Mouse (Mus musculus) lung, embryonic 14.5 days (tissue): ENCODE data around the gene Pate4. TPM values are rescaled to one million over a fixed set of nuclear protein-coding genes. Genes with fewer than 3 reads are reported as not detected.
A peak's percentile ranks its signal among the peaks of the same experiment; 100 is the strongest.

Source experiments
- ATAC-seq: fragments of 200-750 bp; cut with Nextera tagmentation; 2 replicates; pipeline ENCODE4 v1.8.0; 2017; ENCODE audit warnings: mild to moderate bottlenecking, moderate TSS enrichment, moderate library complexity; ENCODE audit not compliant: insufficient read depth
- DNase-seq: peaks from one replicate; pipeline ENCODE4 v3.0.0-alpha.2; 2015
- H3K27ac ChIP-seq: fragments of 300-500 bp; sonication (generic); 2 replicates; pipeline ENCODE4 v1.5.1; 2014; ENCODE audit warnings: low read depth, mild to moderate bottlenecking, moderate library complexity
- H3K27me3 ChIP-seq: fragments of 300-500 bp; sonication (generic); 2 replicates; pipeline ENCODE4 v1.6.1; 2014; ENCODE audit warnings: low read length, control low read depth; ENCODE audit not compliant: insufficient read depth
- H3K36me3 ChIP-seq: fragments of 300-500 bp; sonication (generic); 2 replicates; pipeline ENCODE4 v1.6.1; 2014; ENCODE audit warnings: control low read depth; ENCODE audit not compliant: insufficient read depth
- H3K4me1 ChIP-seq: fragments of 300-500 bp; sonication (generic); 2 replicates; pipeline ENCODE4 v1.6.1; 2014; ENCODE audit warnings: antibody characterized with exemption, control low read depth; ENCODE audit not compliant: insufficient read depth
- H3K4me2 ChIP-seq: fragments of 300-500 bp; sonication (generic); 2 replicates; pipeline ENCODE4 v1.6.1; 2014; ENCODE audit warnings: mild to moderate bottlenecking
- H3K4me3 ChIP-seq: fragments of 300-500 bp; sonication (generic); 2 replicates; pipeline ENCODE4 v1.5.1; 2014; ENCODE audit warnings: low read depth, low read length
- H3K9ac ChIP-seq: fragments of 300-500 bp; sonication (generic); 2 replicates; pipeline ENCODE4 v1.6.1; 2014
- H3K9me3 ChIP-seq: fragments of 300-500 bp; sonication (generic); 2 replicates; pipeline ENCODE4 v1.6.1; 2016; ENCODE audit warnings: low read depth, low read length, control low read depth
- CTCF ChIP-seq: IDR thresholded peaks from 2 replicates; pipeline ENCODE4 v1.5.1; 2016; ENCODE audit warnings: antibody characterized with exemption, low read depth
- WGBS: fragments of 180-500 bp; shearing (Covaris S2); extraction: QIAGEN DNeasy Blood & Tissue Kit; methylation state at CpG from one replicate; pipeline ENCODE4 v1.1.7; 2014; 5-methylcytosine and 5-hydroxymethylcytosine counted together
- polyA plus RNA-seq: library from polyadenylated mRNA; unstranded; fragments of >200 nt; fragmentation: Nextera tagmentation; extraction: Ambion mirVana; gene quantifications from 2 replicates; pipeline ENCODE4 v1.2.1, GENCODE M21; 2014

Pate4 gene
- polyA plus RNA-seq, 1 experiment from 2014 or later: not detected

DNA sequence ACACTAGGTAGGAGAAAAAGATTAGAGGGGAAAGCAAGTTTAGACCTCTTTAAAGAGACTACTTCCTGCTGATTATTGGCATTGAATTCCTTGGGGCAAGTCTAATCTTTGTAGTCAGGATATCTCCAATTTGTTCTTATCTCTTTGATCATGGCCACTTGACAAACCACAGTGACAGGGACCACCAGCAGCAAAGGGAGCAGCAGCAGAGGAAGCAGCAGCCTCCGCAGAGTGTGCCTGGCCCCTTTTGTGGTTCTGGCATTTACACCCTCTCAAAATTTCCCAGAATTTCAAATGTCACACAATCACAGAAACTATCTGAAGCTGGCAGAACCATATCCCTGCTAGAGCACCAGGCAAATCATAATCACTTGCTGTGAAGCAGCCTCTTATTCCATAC is 24.1 kb downstream of the Pate4 start:
- no peaks in the 10 kb centered on the region for H3K27me3 ChIP-seq
- no peak overlapping the region for H3K4me3 ChIP-seq
- DNase-seq: no peak
- H3K27ac ChIP-seq: no peak overlapping the region
- WGBS: 73% methylated on average over 1 of the region's 1 CpGs
- H3K9me3 ChIP-seq: no peaks in the 10 kb centered on the region
- H3K36me3 ChIP-seq: no peaks in the 10 kb centered on the region
- no peaks in the 10 kb centered on the region for H3K4me1 ChIP-seq
- no peak overlapping the region for H3K9ac ChIP-seq
- no peak for ATAC-seq
- TF ChIP-seq CTCF: no peak
- no peak overlapping the region for H3K4me2 ChIP-seq

DNA sequence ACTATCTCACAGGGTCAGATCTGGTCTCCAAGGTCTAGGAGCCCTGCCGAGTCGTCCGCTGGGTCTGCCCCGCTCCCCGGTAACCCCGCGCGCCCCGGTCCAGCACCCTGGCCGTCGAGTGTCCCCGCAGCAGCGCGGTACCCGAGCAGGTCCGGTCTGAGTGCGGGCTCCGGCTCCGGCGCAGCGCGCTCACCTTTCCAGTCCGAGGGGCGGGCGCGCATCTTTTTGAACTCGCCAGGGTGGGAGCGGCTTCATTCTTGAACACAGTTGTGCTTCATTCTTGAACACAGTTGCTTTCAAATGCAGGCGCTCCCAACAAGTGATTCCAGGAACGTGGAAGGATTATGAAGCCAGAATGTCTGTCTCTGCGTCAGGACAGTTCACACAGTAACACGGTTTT is 37.3 kb downstream of the Pate4 start:
- Histone ChIP-seq H3K27ac (no peak overlapping the region), H3K36me3 (no peaks in the 10 kb centered on the region), H3K9me3 (no peaks in the 10 kb centered on the region), H3K27me3 (peaks cover 21% of the 10 kb centered on the region; the same call in 1 of the 2 replicates), H3K4me3 (peak overlapping the region; percentile 14; the same call in 1 of the 2 replicates), H3K9ac (no peak overlapping the region), H3K4me2 (peak overlapping the region; percentile 54), H3K4me1 (no peaks in the 10 kb centered on the region)
- TF ChIP-seq CTCF: no peak
- WGBS: 3% methylated on average over 32 of the region's 32 CpGs
- DNase-seq (no peak), ATAC-seq (no peak)

DNA sequence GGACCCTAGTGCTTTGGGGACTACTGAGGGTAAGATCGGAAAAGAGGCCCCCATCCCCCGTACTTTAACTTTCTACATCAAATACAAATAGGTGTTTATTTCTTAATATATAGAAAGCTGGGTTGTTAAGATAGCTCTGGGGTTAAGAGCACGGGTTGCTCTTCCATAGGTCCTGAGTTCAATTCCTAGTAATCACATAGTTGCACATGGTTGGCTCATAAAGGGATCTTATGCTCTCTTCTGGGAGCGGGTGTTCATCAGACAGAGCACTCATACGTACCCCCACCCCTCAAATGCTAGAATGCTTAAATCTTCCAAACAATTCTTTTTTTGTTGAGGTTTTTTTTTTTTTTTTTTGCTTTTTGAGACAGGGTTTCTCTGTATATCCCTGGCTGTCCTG is 41.1 kb downstream of the Pate4 start:
- WGBS: 10% methylated on average over 5 of the region's 5 CpGs
- H3K27ac ChIP-seq: no peak overlapping the region

DNA sequence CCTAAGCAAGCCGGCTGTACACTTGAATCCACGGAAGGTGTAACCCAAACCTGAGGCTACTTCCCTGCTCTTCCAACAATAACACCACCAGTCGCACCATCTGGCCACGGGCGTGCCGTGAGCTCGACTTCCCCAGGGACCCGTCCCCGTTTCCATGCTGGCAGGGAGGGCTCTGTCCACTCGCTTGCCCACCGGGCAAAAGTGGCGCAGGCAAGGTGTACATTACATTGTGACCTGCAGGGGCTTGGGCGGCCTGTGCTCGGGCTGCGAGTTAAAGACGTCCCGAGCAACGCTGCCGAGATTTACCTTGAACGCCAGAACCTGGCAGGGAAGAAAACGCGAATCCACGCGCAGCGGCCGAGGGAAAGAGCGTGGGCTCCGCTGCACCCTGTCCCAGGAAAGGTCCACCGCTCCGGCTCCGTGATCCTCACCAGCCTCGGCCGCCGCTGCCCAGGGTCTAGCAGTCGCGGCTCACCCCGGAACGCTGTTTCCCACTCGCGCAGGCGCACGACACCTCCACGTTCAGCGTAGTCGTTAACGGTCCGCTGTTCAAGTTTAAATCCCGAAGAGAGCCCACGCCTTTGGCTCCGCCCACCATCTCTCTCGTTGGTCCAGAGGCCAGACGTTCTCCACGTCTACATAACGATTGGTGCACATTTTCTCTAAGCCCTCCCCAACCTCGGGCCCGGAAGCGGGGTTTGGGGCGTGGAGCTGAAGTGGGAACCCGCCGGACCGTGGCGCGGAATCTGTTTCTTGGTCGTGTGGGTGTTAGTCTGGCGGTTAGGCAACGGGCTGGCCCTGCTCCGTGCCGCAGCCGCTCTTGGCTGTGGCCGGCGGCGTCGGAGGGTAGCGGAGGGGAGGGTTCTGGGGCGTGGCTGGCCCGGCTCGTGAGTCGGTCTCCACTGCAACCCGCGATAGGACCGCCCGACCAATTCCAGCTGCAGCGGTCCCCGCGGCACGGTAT is 41.9 kb downstream of the Pate4 start, which contains the start of the genes Pate2 and Hyls1:
Gene Pate2, plus strand, starts transcription at position 714 of the 964 bp plus-strand sequence.
Gene Hyls1, minus strand, starts transcription at position 828 of the 964 bp plus-strand sequence.
- Histone ChIP-seq H3K4me1 (no peaks in the 10 kb centered on the region), H3K4me2 (peak within 1 kb of the TSS; percentile 72), H3K9me3 (no peaks in the 10 kb centered on the region), H3K36me3 (peaks cover 33% of the 10 kb centered on the region), H3K4me3 (peak within 1 kb of the TSS; percentile 66), H3K9ac (peak within 1 kb of the TSS; percentile 81), H3K27ac (peak within 1 kb of the TSS; percentile 90), H3K27me3 (peaks cover 17% of the 10 kb centered on the region; the same call in 1 of the 2 replicates)
- peak; percentile 98 for ATAC-seq
- TF ChIP-seq CTCF: peak; percentile 52
- peak; percentile 99 for DNase-seq
- under 1% methylated on average over 86 of the region's 86 CpGs for WGBS

More for the DNA sequence above, 41.1 kb downstream of the Pate4 start:
- peaks cover 25% of the 10 kb centered on the region for H3K36me3 ChIP-seq
- TF ChIP-seq CTCF: no peak
- H3K4me2 ChIP-seq: peak overlapping the region; percentile 72
- H3K9me3 ChIP-seq: no peaks in the 10 kb centered on the region
- no peaks in the 10 kb centered on the region for H3K4me1 ChIP-seq
- peak overlapping the region; percentile 66 for H3K4me3 ChIP-seq
- peak overlapping the region; percentile 81 for H3K9ac ChIP-seq
- no peak for DNase-seq
- H3K27me3 ChIP-seq: peaks cover 21% of the 10 kb centered on the region; the same call in 1 of the 2 replicates
- no peak for ATAC-seq

DNA sequence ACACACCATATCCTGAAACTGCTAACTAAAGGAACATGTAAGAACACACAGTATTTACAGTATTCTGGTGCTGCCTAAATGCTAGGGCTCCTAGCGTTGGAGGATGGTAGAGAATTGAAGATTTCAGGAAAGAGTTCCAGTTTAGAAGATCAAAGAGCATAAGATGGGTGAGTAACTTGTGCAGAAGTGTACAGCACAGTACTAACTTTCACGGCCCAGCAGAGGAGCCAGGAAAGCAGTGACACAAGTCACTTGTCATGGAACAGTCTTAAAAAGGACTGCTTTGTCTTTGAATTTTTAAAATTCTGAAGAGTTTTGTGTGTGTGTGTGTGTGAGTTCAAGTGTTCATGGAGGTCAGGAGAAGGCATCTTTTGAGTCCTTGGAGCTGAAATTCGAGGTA is 43.7 kb downstream of the Pate4 start:
- no peak overlapping the region for H3K4me2 ChIP-seq
- DNase-seq: no peak
- H3K9ac ChIP-seq: no peak overlapping the region

DNA sequence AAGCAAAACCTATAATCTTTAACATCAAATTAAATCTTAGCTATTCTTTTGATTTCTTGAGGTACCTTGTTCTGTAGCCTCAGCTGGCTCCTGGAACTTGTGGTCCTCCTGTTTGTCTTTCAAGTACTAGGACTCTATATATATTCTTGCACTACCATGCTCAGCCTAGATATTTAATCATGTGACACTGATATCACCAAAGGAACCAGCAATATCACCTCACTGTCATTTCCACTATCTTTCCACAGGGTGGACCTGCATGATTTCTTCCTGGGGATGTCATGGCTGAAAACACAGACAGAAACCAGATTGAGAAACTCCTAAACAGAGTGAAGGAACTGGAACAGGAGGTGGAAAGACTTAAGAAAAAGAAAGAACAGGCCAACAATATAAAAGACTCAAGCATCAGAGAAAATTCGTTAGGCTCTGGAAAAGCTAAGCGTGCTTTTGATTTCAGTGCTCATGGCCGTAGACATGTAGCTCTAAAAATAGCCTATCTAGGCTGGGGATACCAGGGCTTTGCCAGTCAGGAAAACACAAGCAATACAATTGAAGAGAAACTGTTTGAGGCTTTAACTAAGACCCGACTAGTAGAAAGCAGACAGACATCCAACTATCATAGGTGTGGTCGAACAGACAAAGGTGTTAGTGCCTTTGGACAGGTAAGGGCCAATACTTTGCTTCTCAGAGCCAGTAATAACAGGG is 47.1 kb downstream of the Pate4 start:
- ATAC-seq (no peak), DNase-seq (no peak)
- no peak for TF ChIP-seq CTCF
- H3K4me3 ChIP-seq: no peak overlapping the region
- H3K27ac ChIP-seq: peak overlapping the region; percentile 36; the same call in 1 of the 2 replicates
- WGBS: 88% methylated on average over 5 of the region's 5 CpGs
- peaks cover 58% of the 10 kb centered on the region for H3K36me3 ChIP-seq
- no peaks in the 10 kb centered on the region for H3K9me3 ChIP-seq
- H3K4me2 ChIP-seq: no peak overlapping the region
- H3K9ac ChIP-seq: no peak overlapping the region
- H3K4me1 ChIP-seq: 0 out of 2 replicates have a peak, but pooled peaks cover 5% of the 10 kb centered on the region
- no peaks in the 10 kb centered on the region for H3K27me3 ChIP-seq

More for the DNA sequence above, 43.7 kb downstream of the Pate4 start:
- H3K4me3 ChIP-seq: no peak overlapping the region
- ATAC-seq: no peak
- no peak overlapping the region for H3K27ac ChIP-seq
- H3K27me3 ChIP-seq: 0 out of 2 replicates have a peak, but pooled peaks cover 3% of the 10 kb centered on the region
- H3K9me3 ChIP-seq: no peaks in the 10 kb centered on the region
- H3K36me3 ChIP-seq: peaks cover 44% of the 10 kb centered on the region
- no peak for TF ChIP-seq CTCF
- H3K4me1 ChIP-seq: no peaks in the 10 kb centered on the region
- WGBS: 80% methylated on average over 3 of the region's 3 CpGs
